Mouse (Mus musculus) small intestine, adult 2 months (tissue): ENCODE measurements around the gene C330021F23Rik.
A peak's percentile ranks its signal among the peaks of the same experiment; 100 is the strongest.

Source experiments
- CTCF ChIP-seq: fragments of 200-500 bp; IDR thresholded peaks from 2 replicates; pipeline ENCODE4 v1.5.1; 2012; ENCODE audit warnings: low read depth, mild to moderate bottlenecking, control low read depth, inconsistent platforms, low read length, moderate library complexity, mixed read lengths; ENCODE audit not compliant: insufficient replicate concordance, insufficient read length; ENCODE audit errors: extremely low read depth
- POLR2A ChIP-seq: fragments of 200-500 bp; IDR thresholded peaks from 2 replicates; pipeline ENCODE4 v1.6.1; 2012; ENCODE audit warnings: low read depth, mild to moderate bottlenecking, control low read depth, inconsistent platforms, low read length, moderate library complexity

GRCm38 (mm10) chr8:3593470-3593869, 25.7 kb downstream of the C330021F23Rik start:
- TF ChIP-seq CTCF (peak; percentile 9; the same call in 1 of the 2 replicates), POLR2A (no peak)
